Mouse (Mus musculus) C2C12 (cell line): Measurements from ENCODE around the gene Psph.

ENCODE experiments used
- CTCF ChIP-seq: IDR thresholded peaks from one replicate; pipeline ENCODE4 v1.5.1; 2011; ENCODE audit not compliant: control insufficient read depth, insufficient read depth, insufficient read length
- FOSL1 ChIP-seq: IDR thresholded peaks from one replicate; pipeline ENCODE4 v1.8.0; 2011; ENCODE audit warnings: mild to moderate bottlenecking, low read length; ENCODE audit not compliant: poor library complexity, insufficient read depth, severe bottlenecking
- MYOD1 ChIP-seq: IDR thresholded peaks from one replicate; pipeline ENCODE4 v1.6.1; 2011; ENCODE audit warnings: low read depth; ENCODE audit not compliant: control insufficient read depth, insufficient read length
- USF1 ChIP-seq: IDR thresholded peaks from one replicate; pipeline ENCODE4 v1.6.1; 2011; ENCODE audit warnings: low read depth, mild to moderate bottlenecking, control low read depth, moderate library complexity

DNA sequence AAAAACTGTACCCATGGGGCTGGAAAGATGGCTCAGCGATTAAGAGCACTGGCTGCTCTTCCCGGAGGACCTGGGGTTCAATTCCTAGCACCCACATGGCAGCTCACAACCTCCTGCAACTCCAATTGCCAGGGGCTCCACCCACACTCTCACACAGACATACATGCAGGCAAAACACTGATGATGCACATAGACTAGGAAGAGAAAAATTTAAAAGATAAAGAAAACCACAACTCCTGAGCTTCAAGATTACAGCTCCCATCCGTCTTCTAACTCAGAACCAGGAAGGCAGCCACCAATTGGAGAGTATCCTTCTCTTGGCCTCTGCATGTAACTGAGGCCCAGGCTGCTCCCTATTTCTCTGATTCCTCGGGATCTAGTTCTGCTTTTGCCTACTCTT lies 63.0 kb downstream of the Psph start:
- TF ChIP-seq CTCF = no peak
- no peak for TF ChIP-seq MYOD1
- TF ChIP-seq FOSL1 = no peak
- no peak for TF ChIP-seq USF1
